Mouse (Mus musculus): ENCODE measurements around the gene Dgkz.

DNA sequence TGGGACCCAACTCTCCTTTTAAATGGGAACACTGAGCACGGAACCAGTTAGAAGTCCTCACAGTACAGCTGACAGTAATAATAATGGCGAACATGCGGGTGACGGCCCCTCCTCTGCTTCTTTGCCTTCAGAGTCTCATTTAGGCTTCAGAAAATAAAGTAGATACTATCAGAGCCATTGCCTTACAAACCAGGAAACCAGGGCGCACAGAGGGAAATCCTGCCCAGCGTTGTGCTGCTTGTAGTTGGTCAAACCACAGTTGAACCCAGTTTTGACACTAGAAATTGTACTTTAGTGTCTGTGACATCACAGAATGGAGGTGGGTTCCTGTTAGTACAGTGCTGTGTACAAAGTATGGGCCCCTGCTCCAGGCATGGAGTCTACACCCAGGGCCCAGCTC lies 38.6 kb upstream of the Dgkz start:
- no peak for TF ChIP-seq CTCF (IDR thresholded peaks at IDR 0.05; ENCODE audit: insufficient read depth, low read depth, low read length)
- TF ChIP-seq POLR2A (IDR thresholded peaks at IDR 0.05; ENCODE audit: insufficient read depth, low read depth, low read length) = no peak
